Mouse (Mus musculus) cerebellum, adult 18-20 months (tissue): ENCODE data around the gene Olfr503.
"Not testable (repeated sequence)": the region's sequence is repeated elsewhere in the genome, so short reads cannot be mapped to it uniquely, and the experiment has no call there.

Experiments used
- DNase-seq, 2 experiments: peaks; one replicate each; pipeline ENCODE4 v3.0.0; 2021

Olfr503 gene

DNA sequence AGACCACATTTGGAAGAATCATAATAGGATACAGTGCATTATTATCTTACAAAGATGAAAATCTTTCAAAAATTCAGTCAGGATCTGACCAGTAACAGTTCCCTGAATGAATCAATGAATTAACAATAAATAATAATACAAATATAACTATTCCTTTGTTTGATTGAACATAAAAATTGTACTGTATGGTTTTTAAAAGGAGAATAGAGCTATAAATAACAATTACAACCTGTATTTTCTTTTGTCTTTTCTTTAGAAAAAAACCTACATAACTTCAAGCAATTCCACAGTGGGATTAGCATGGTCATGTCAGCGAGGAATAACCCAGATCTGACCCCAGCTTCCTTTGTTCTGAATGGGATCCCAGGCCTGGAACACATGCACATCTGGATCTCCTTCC lies at the start of gene Olfr503:
Gene Olfr503, plus strand, starts transcription at position 301 of the 400 bp plus-strand sequence.
- not testable (repeated sequence) for DNase-seq

DNA sequence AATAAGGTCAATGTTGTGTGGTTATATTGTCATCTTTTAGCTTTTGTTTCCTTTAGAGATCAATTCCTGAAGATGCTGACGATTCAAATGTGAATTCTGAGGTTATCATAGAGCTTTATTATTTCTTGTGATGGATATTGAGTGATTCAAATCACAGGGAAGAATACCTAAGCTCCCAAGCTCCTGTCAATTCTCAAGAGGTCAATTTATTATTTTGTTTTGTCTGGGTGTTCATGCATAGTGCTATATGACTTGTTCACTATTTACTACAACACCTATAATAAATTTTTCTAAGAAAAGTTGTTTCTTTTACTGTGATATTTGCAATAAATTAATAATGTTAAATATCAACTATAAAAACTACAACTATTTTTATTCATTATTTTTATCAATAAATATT lies 19.4 kb upstream of the Olfr503 start, which contains the start of gene Olfr502:
Gene Olfr502, minus strand, starts transcription at position 101 of the 400 bp plus-strand sequence.
- DNase-seq: no peak

DNA sequence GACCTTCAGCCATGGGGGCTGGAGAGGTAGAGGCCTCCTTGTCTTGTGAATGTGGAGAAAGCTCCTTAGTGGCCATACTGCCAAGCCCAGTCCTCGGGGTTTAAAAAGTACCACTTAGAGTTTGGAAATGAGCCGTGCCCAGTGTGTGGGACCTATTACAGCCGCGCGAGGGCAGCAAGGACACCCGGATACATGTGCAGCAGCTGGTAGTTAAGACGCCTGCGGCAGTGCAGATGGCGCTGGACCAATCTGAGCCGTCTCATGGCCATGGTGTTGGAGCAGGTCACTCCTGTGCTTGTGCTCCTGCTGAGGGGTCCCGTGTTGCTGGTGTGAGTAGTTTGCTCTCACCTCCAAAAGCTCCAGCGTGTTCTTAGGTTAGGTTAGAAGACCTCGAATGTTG lies 1.9 kb upstream of the Olfr503 start:
- no peak for DNase-seq

DNA sequence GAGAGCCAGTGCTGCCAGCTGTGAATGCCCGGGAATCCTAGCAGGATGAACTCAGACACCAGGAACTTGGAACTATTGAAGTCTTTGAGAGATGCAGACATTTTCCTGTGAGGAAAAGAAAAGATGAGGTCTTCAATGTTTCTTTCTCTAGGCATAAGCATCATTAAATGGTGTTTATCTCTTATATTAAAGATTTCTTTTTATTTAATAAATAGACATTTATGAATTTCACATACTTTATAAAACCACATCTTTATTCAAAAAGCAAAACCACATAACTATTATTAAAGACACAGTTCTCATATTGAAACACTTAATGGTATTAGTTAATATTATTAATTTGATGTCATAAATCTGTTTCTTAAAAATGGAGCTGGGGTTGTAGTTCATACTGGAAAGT lies 21.4 kb downstream of the Olfr503 start, which contains the start of gene Olfr504:
Gene Olfr504, minus strand, starts transcription at position 101 of the 400 bp plus-strand sequence.
- DNase-seq: no peak

DNA sequence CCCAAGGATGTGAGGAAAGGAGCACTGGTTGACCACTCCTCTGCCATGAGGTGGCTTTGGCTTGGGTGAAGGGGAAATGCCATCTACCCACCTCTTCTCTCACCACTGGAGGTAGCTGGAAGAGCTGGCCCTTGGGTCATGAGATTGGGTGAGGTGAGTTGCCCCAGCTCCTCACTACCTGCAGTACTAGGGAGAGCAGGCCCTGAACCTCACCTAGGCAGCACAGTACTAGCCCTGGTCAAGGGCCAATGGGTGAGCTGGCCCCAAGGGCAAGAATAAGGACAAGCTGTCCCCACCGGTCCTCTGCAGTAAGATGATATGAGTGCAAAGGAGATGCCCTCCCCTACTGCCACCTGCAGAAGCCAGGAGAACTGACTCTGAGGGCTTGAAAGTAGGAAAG lies 45.5 kb downstream of the Olfr503 start:
- no peak for DNase-seq
